Mouse (Mus musculus) urinary bladder, postnatal 14 days (tissue): ENCODE results near the gene Hoxc12.

ENCODE experiments used
- DNase-seq: peaks from one replicate; pipeline ENCODE4 v3.0.0; 2021; ENCODE audit warnings: low spot score

Hoxc12 gene

GRCm38 (mm10) chr15:102936279-102936972 is at the start of gene Hoxc12:
Gene Hoxc12, plus strand, starts transcription at chr15:102936757.
- no peak for DNase-seq

GRCm38 (mm10) chr15:102895115-102895514 is 41.4 kb upstream of the Hoxc12 start:
- no peak for DNase-seq

- no peak for DNase-seq
These were observed 31.6 kb upstream of the Hoxc12 start for GRCm38 (mm10) chr15:102904946-102905345.

- no peak for DNase-seq
These were observed 27.0 kb upstream of the Hoxc12 start for GRCm38 (mm10) chr15:102909536-102909935.

- no peak for DNase-seq
These were observed 26.5 kb upstream of the Hoxc12 start for GRCm38 (mm10) chr15:102910038-102910437.

GRCm38 (mm10) chr15:102910496-102911095 is 26.0 kb upstream of the Hoxc12 start:
- DNase-seq = no peak

GRCm38 (mm10) chr15:102913038-102913585 is 23.4 kb upstream of the Hoxc12 start:
- no peak for DNase-seq

- no peak for DNase-seq
These were observed 18.5 kb upstream of the Hoxc12 start for GRCm38 (mm10) chr15:102917972-102918572.

- no peak for DNase-seq
These were observed 17.8 kb upstream of the Hoxc12 start for GRCm38 (mm10) chr15:102918611-102919265.

GRCm38 (mm10) chr15:102919336-102920180 is 17.0 kb upstream of the Hoxc12 start:
- DNase-seq = no peak

- peak; percentile 51 for DNase-seq
These were observed 15.9 kb upstream of the Hoxc12 start for GRCm38 (mm10) chr15:102920619-102921018.

- no peak for DNase-seq
These were observed 15.2 kb upstream of the Hoxc12 start, which contains the start of gene Hoxc13 for GRCm38 (mm10) chr15:102921053-102922011. Gene Hoxc13, plus strand, starts transcription at chr15:102921103.

- peak; percentile 71 for DNase-seq
These were observed 14.6 kb upstream of the Hoxc12 start for GRCm38 (mm10) chr15:102922012-102922362.

GRCm38 (mm10) chr15:102922636-102923500 is 13.7 kb upstream of the Hoxc12 start:
- DNase-seq = no peak

- no peak for DNase-seq
These were observed 9.4 kb upstream of the Hoxc12 start for GRCm38 (mm10) chr15:102927032-102927645.

- no peak for DNase-seq
These were observed 4.7 kb upstream of the Hoxc12 start for GRCm38 (mm10) chr15:102931706-102932358.

GRCm38 (mm10) chr15:102934438-102934837 is 2.1 kb upstream of the Hoxc12 start:
- no peak for DNase-seq

- no peak for DNase-seq
These were observed 1.7 kb upstream of the Hoxc12 start for GRCm38 (mm10) chr15:102934897-102935296.
